Mouse (Mus musculus) gastrocnemius, postnatal 25 days (tissue): ENCODE results near the gene Stip1. TPM values are rescaled to one million over a fixed set of nuclear protein-coding genes. Genes with fewer than 3 reads are reported as not detected.

Experiments
- total RNA-seq, 2 experiments: library from RNA; stranded (reverse); gene quantifications; 1 replicate in 1 of 2; 2 replicates in 1 of 2; pipeline ENCODE4 v1.2.3; 2021

The Stip1 gene
- total RNA-seq, 2 experiments from 2014 or later, result 86.5 to 95.6 TPM

Other genes with a start within 250 kb of the Stip1 start
- 1 to 10 TPM; 6.7 to 7.2 TPM for gene Rps6ka4, start 199.3 kb downstream of the Stip1 start, total RNA-seq
- gene Ccdc88b, start 181.8 kb downstream of the Stip1 start, total RNA-seq, result under 1 TPM; 0.40 to 0.41 TPM
- gene Trmt112, start 130.3 kb downstream of the Stip1 start, total RNA-seq, result 10 to 100 TPM; 28.8 to 32.2 TPM
- 100 to 1,000 TPM; 212 to 215 TPM for gene Prdx5, start 129.9 kb downstream of the Stip1 start, total RNA-seq
- gene Esrra, start 118.2 kb downstream of the Stip1 start, total RNA-seq, result 10 to 100 TPM; 86.8 to 89.5 TPM
- not detected for gene Catsperz, start 114.6 kb downstream of the Stip1 start, total RNA-seq
- not detected for gene Kcnk4, start 105.5 kb downstream of the Stip1 start, total RNA-seq
- 10 to 100 TPM; 11.5 to 14.3 TPM for gene Bad, start 98.1 kb downstream of the Stip1 start, total RNA-seq
- gene Gpr137, start 97.5 kb downstream of the Stip1 start, total RNA-seq, result 10 to 100 TPM in 1 of 2 experiments, 1 to 10 TPM in 1; 9.5 to 10.9 TPM
- 100 to 1,000 TPM; 113 to 131 TPM for gene Ppp1r14b, start 65.0 kb downstream of the Stip1 start, total RNA-seq
- gene Plcb3, start 63.5 kb downstream of the Stip1 start, total RNA-seq, result 10 to 100 TPM in 1 of 2 experiments, 1 to 10 TPM in 1; 9.8 to 10.4 TPM
- 10 to 100 TPM in 1 of 2 experiments, 1 to 10 TPM in 1; 7.9 to 12.4 TPM for gene Fkbp2, start 59.5 kb downstream of the Stip1 start, total RNA-seq
- gene Vegfb, start 52.3 kb downstream of the Stip1 start, total RNA-seq, result 100 to 1,000 TPM; 143 to 156 TPM
- 10 to 100 TPM; 31.3 to 32.9 TPM for gene Dnajc4, start 47.4 kb downstream of the Stip1 start, total RNA-seq
- gene Nudt22, start 43.9 kb downstream of the Stip1 start, total RNA-seq, result 10 to 100 TPM; 15.6 to 17.2 TPM
- 10 to 100 TPM; 21.5 to 24.5 TPM for gene Trpt1, start 43.8 kb downstream of the Stip1 start, total RNA-seq
- gene Fermt3, start 20.5 kb downstream of the Stip1 start, total RNA-seq, result 1 to 10 TPM in 1 of 2 experiments, under 1 TPM in 1; 0.84 to 1.2 TPM
- 100 to 1,000 TPM; 227 to 252 TPM for gene Macrod1, start 16.8 kb upstream of the Stip1 start, total RNA-seq
- gene Flrt1, start 65.8 kb upstream of the Stip1 start, total RNA-seq, result under 1 TPM; 0.31 to 0.35 TPM
- 10 to 100 TPM; 48.4 to 48.5 TPM for gene Otub1, start 166.3 kb upstream of the Stip1 start, total RNA-seq
- 100 to 1,000 TPM; 101 to 120 TPM for gene Cox8a, start 177.6 kb upstream of the Stip1 start, total RNA-seq
- gene Naa40, start 201.2 kb upstream of the Stip1 start, total RNA-seq, result 10 to 100 TPM in 1 of 2 experiments, 1 to 10 TPM in 1; 8.3 to 13.0 TPM
- 1 to 10 TPM; 2.6 to 4.2 TPM for gene Rcor2, start 227.4 kb upstream of the Stip1 start, total RNA-seq